Mouse (Mus musculus) CD4-positive, CD25-positive, alpha-beta regulatory T cell, adult 9 weeks (primary cell): ENCODE data around the gene Gm281. TPM values are rescaled to one million over a fixed set of nuclear protein-coding genes. Genes with fewer than 3 reads are reported as not detected.

Source experiments
- polyA plus RNA-seq: library from polyadenylated mRNA; unstranded; fragments of 100-300 nt; shearing (Covaris generic); gene quantifications from one replicate; pipeline ENCODE4 v1.2.1, GENCODE M21; 2017

The Gm281 gene
- not detected for polyA plus RNA-seq

DNA sequence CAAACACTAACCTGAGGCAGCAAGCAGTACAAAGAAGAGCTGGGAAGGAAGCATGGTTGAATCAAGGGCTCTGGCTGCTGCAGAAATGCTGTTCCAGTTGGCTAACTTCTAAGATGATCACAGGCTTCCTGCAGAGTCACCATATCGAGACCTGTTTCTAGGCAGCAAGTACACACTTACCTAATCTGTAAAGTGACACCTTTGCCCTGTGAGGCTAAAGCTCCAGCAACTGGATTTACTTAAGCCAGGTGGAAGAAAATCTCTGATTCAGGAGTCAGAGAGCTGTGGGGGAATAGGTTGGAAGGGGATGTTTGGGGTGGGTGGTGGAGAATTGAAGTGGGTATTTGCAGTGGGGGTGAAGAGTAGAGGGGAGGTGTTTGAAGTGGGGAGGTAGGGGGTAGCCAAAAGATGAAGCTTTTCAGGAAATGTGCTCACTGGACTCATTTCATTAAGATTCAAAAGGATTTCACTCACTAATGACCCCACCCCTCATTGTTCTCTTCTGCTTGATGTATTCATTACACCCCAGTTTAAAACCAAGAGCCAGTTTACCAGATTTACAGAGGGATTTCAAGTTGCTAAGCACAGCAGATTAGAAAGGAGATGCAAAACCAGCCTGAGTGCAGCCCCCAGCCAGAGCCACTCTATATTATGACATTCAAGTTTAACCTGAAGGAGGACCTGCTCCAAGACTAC lies at the start of gene Gm281:
Gene Gm281, minus strand, starts transcription at position 92 of the 696 bp plus-strand sequence.

DNA sequence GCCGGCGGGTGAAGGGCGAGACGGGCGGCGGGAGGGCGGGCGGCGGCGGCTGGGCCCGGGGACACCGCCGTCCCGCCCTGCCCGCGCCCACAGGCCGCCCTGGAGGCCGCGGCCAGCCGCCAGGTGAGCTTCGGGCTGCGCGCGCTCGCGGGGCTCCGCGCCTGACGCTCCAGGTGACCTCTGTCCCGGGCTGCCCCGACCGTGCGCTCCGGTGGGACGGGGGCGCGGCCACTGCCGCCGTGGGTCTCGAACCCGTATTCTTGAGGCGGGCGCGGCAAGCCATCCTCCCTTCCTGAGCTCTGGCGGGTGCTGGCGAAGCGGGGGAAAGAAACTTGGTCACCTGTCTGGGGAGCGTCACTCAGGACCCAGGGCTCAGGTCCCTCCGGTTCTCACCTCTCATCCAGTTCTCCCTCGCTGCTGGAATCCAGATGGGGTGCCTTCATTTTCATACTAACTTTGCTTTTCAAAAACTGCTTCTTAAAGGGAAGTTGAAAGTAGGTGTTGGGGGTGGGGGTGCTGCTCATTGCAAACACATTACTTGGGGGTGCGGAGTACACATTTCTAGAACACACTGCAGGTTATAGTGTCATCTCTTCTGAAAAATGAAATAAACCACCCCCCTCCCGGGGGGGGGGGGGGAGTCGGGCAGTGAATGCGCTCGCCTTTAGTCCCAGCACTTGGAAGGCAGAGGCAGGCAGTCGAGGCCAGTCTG lies 47.3 kb upstream of the Gm281 start, which contains the start of the genes Atxn7 and Thoc7:
Gene Atxn7, plus strand, starts transcription at position 40 of the 712 bp plus-strand sequence.
Gene Thoc7, minus strand, starts transcription at position 452 of the 712 bp plus-strand sequence.

Other genes starting within 250 kb of the Gm281 start
- not detected for gene Sntn, start 243.6 kb downstream of the Gm281 start, polyA plus RNA-seq
- 6.2 TPM for gene Atxn7, start 47.0 kb upstream of the Gm281 start, polyA plus RNA-seq
- 143 TPM for gene Thoc7, start 47.4 kb upstream of the Gm281 start, polyA plus RNA-seq
- 162 TPM for gene Psmd6, start 206.5 kb upstream of the Gm281 start, polyA plus RNA-seq